Mouse (Mus musculus): Measurements from ENCODE around the gene Dhfr. TPM values are rescaled to one million over a fixed set of nuclear protein-coding genes. Genes with fewer than 3 reads are reported as not detected.

The Dhfr gene
- polyA plus RNA-seq, 1 experiment from 2014 or later, result 5.5 TPM

- Histone ChIP-seq H3K4me3 (ENCODE audit: low read depth, low read length) (no peak overlapping the region), H3K9ac (ENCODE audit: low read length) (no peak overlapping the region), H3K4me2 (replicated peaks; ENCODE audit: low read depth) (no peak overlapping the region), H3K27ac (replicated peaks) (no peak overlapping the region), H3K36me3 (ENCODE audit: control insufficient read depth, insufficient read depth, low read length) (peaks cover 2% of the 10 kb centered on the region; the same call in 1 of the 2 replicates), H3K9me3 (ENCODE audit: control insufficient read depth, low read length) (no peaks in the 10 kb centered on the region), H3K27me3 (ENCODE audit: control insufficient read depth, insufficient read depth, low read length) (no peaks in the 10 kb centered on the region), H3K4me1 (replicated peaks; ENCODE audit: control insufficient read depth, insufficient read depth) (no peaks in the 10 kb centered on the region)
- TF ChIP-seq CTCF (IDR thresholded peaks at IDR 0.05; ENCODE audit: low read depth), result no peak
- TF ChIP-seq EP300 (optimal IDR thresholded peaks at IDR 0.05), result no peak
- 79% methylated on average over 5 of the region's 5 CpGs for WGBS
- ATAC-seq (ENCODE audit: low FRiP score, low TSS enrichment) (no peak), DNase-seq (ENCODE audit: low spot score) (no peak)
These were observed 8.2 kb upstream of the Dhfr start for GRCm38 (mm10) chr13:92346338-92346737.

GRCm38 (mm10) chr13:92351100-92351499 is 3.4 kb upstream of the Dhfr start:
- WGBS, result 75% methylated on average over 6 of the region's 6 CpGs
- Histone ChIP-seq H3K27ac (replicated peaks) (no peak overlapping the region), H3K9ac (ENCODE audit: low read length) (no peak overlapping the region), H3K27me3 (ENCODE audit: control insufficient read depth, insufficient read depth, low read length) (no peaks in the 10 kb centered on the region), H3K9me3 (ENCODE audit: control insufficient read depth, low read length) (no peaks in the 10 kb centered on the region), H3K4me1 (replicated peaks; ENCODE audit: control insufficient read depth, insufficient read depth) (no peaks in the 10 kb centered on the region), H3K4me3 (ENCODE audit: low read depth, low read length) (no peak overlapping the region), H3K36me3 (ENCODE audit: control insufficient read depth, insufficient read depth, low read length) (0 out of 2 replicates have a peak, but pooled peaks cover 2% of the 10 kb centered on the region), H3K4me2 (replicated peaks; ENCODE audit: low read depth) (no peak overlapping the region)
- ATAC-seq (ENCODE audit: low FRiP score, low TSS enrichment) (no peak), DNase-seq (ENCODE audit: low spot score) (no peak)
- no peak for TF ChIP-seq CTCF (IDR thresholded peaks at IDR 0.05; ENCODE audit: low read depth)
- no peak for TF ChIP-seq EP300 (optimal IDR thresholded peaks at IDR 0.05)

- TF ChIP-seq CTCF (IDR thresholded peaks at IDR 0.05; ENCODE audit: low read depth) (no peak), EP300 (optimal IDR thresholded peaks at IDR 0.05) (no peak)
- peak overlapping the region; percentile 74 for H3K4me3 ChIP-seq (ENCODE audit: low read depth, low read length)
- H3K36me3 ChIP-seq (ENCODE audit: control insufficient read depth, insufficient read depth, low read length), result 0 out of 2 replicates have a peak, but pooled peaks cover 2% of the 10 kb centered on the region
- 7% methylated on average over 4 of the region's 4 CpGs for WGBS
- DNase-seq (ENCODE audit: low spot score) (no peak), ATAC-seq (ENCODE audit: low FRiP score, low TSS enrichment) (no peak)
- H3K4me1 ChIP-seq (replicated peaks; ENCODE audit: control insufficient read depth, insufficient read depth), result no peaks in the 10 kb centered on the region
- H3K4me2 ChIP-seq (replicated peaks; ENCODE audit: low read depth), result peak overlapping the region; percentile 57
- peak overlapping the region; percentile 60 for H3K9ac ChIP-seq (ENCODE audit: low read length)
- H3K27me3 ChIP-seq (ENCODE audit: control insufficient read depth, insufficient read depth, low read length), result no peaks in the 10 kb centered on the region
- 0 out of 2 replicates have a peak overlapping the region, but pooled peaks have one; percentile 92 for H3K27ac ChIP-seq (replicated peaks)
- no peaks in the 10 kb centered on the region for H3K9me3 ChIP-seq (ENCODE audit: control insufficient read depth, low read length)
These were observed 570 bp upstream of the Dhfr start for GRCm38 (mm10) chr13:92353956-92354355.

- ATAC-seq (ENCODE audit: low FRiP score, low TSS enrichment), result peak; percentile 25
- peak overlapping the region; percentile 18; the same call in 1 of the 2 replicates for H3K27ac ChIP-seq (replicated peaks)
These were observed 732 bp downstream of the Dhfr start for GRCm38 (mm10) chr13:92355272-92355643.

GRCm38 (mm10) chr13:92356376-92356775 is 1.9 kb downstream of the Dhfr start:
- TF ChIP-seq EP300 (optimal IDR thresholded peaks at IDR 0.05), result no peak
- TF ChIP-seq CTCF (IDR thresholded peaks at IDR 0.05; ENCODE audit: low read depth), result no peak
- ATAC-seq (ENCODE audit: low FRiP score, low TSS enrichment), result no peak
- Histone ChIP-seq H3K9me3 (ENCODE audit: control insufficient read depth, low read length) (no peaks in the 10 kb centered on the region), H3K9ac (ENCODE audit: low read length) (no peak overlapping the region), H3K36me3 (ENCODE audit: control insufficient read depth, insufficient read depth, low read length) (no peaks in the 10 kb centered on the region), H3K4me3 (ENCODE audit: low read depth, low read length) (no peak overlapping the region), H3K27ac (replicated peaks) (no peak overlapping the region), H3K27me3 (ENCODE audit: control insufficient read depth, insufficient read depth, low read length) (no peaks in the 10 kb centered on the region), H3K4me1 (replicated peaks; ENCODE audit: control insufficient read depth, insufficient read depth) (no peaks in the 10 kb centered on the region), H3K4me2 (replicated peaks; ENCODE audit: low read depth) (0 out of 2 replicates have a peak overlapping the region, but pooled peaks have one; percentile 100)
- WGBS, result 75% methylated on average over 7 of the region's 7 CpGs
- no peak for DNase-seq (ENCODE audit: low spot score)

More at GRCm38 (mm10) chr13:92355272-92355643, 732 bp downstream of the Dhfr start:
- WGBS, result under 1% methylated on average over 23 of the region's 24 CpGs
- 0 out of 2 replicates have a peak, but pooled peaks cover 2% of the 10 kb centered on the region for H3K36me3 ChIP-seq (ENCODE audit: control insufficient read depth, insufficient read depth, low read length)
- DNase-seq (ENCODE audit: low spot score), result peak; percentile 59
- peak overlapping the region; percentile 74 for H3K4me3 ChIP-seq (ENCODE audit: low read depth, low read length)
- H3K9ac ChIP-seq (ENCODE audit: low read length), result peak overlapping the region; percentile 61
- no peaks in the 10 kb centered on the region for H3K27me3 ChIP-seq (ENCODE audit: control insufficient read depth, insufficient read depth, low read length)
- peak overlapping the region; percentile 100 for H3K4me2 ChIP-seq (replicated peaks; ENCODE audit: low read depth)
- TF ChIP-seq CTCF (IDR thresholded peaks at IDR 0.05; ENCODE audit: low read depth) (no peak), EP300 (optimal IDR thresholded peaks at IDR 0.05) (no peak)
- H3K4me1 ChIP-seq (replicated peaks; ENCODE audit: control insufficient read depth, insufficient read depth), result no peaks in the 10 kb centered on the region
- H3K9me3 ChIP-seq (ENCODE audit: control insufficient read depth, low read length), result no peaks in the 10 kb centered on the region

- H3K4me1 ChIP-seq (replicated peaks; ENCODE audit: control insufficient read depth, insufficient read depth), result no peaks in the 10 kb centered on the region
- H3K9me3 ChIP-seq (ENCODE audit: control insufficient read depth, low read length), result no peaks in the 10 kb centered on the region
- no peak overlapping the region for H3K9ac ChIP-seq (ENCODE audit: low read length)
- WGBS, result 42% methylated on average over 2 of the region's 2 CpGs
- no peak for ATAC-seq (ENCODE audit: low FRiP score, low TSS enrichment)
- H3K4me3 ChIP-seq (ENCODE audit: low read depth, low read length), result no peak overlapping the region
- DNase-seq (ENCODE audit: low spot score), result no peak
- no peak overlapping the region for H3K27ac ChIP-seq (replicated peaks)
- H3K4me2 ChIP-seq (replicated peaks; ENCODE audit: low read depth), result no peak overlapping the region
- no peaks in the 10 kb centered on the region for H3K36me3 ChIP-seq (ENCODE audit: control insufficient read depth, insufficient read depth, low read length)
- no peaks in the 10 kb centered on the region for H3K27me3 ChIP-seq (ENCODE audit: control insufficient read depth, insufficient read depth, low read length)
- TF ChIP-seq EP300 (optimal IDR thresholded peaks at IDR 0.05), result no peak
- TF ChIP-seq CTCF (IDR thresholded peaks at IDR 0.05; ENCODE audit: low read depth), result peak; percentile 59
These were observed 3.1 kb downstream of the Dhfr start for GRCm38 (mm10) chr13:92357644-92358043.

Measured in stomach, postnatal 0 days (tissue).